Mouse (Mus musculus) liver, embryonic 14 days (tissue): ENCODE data around the gene Rhox4f. TPM values are rescaled to one million over a fixed set of nuclear protein-coding genes. Genes with fewer than 3 reads are reported as not detected.

Source experiments
- polyA plus RNA-seq: library from polyadenylated mRNA; depleted of rRNA; stranded (reverse); fragments of >200 nt; gene quantifications from 2 replicates; pipeline ENCODE4 v1.2.3, GENCODE M21; 2012; rRNA removed

Rhox4f gene
- polyA plus RNA-seq: not detected in 2 replicates

GRCm38 (mm10) chrX:37607604-37608003 is at the start of gene Rhox4f:
Gene Rhox4f (minus strand): TSS chrX:37607704.

GRCm38 (mm10) chrX:37651227-37651626 is 43.7 kb upstream of the Rhox4f start, which contains the start of gene Rhox4g:
Gene Rhox4g (minus strand): TSS chrX:37651327.

GRCm38 (mm10) chrX:37643370-37643769 is 35.9 kb upstream of the Rhox4f start, which contains the start of gene Rhox2g:
Gene Rhox2g (minus strand): TSS chrX:37643470.

DNA sequence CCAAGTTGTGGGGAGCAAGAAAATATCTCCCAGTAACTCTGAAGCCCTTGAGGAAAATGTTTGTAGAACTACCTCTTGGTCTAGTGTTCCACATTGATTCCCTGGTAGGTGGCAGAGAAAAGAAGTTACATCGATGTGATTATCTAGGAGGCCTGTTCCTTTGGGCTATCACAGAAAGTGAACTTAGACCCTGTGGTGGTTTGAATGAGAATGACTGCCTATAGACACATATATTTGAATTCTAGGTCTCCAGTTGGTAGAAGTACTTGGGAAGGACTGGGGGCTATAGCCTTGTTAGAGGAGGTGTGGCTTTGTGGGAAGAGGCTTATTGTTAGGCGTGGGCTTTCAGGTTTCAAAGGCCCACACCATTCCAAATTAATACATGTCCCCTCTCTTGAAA is 21.0 kb upstream of the Rhox4f start, which contains the start of gene Rhox3g:
Gene Rhox3g (minus strand): TSS at position 101 of the 400 bp plus-strand sequence.

GRCm38 (mm10) chrX:37580692-37581091 is 26.8 kb downstream of the Rhox4f start, which contains the start of gene Rhox3f:
Gene Rhox3f (plus strand): TSS chrX:37580992.

DNA sequence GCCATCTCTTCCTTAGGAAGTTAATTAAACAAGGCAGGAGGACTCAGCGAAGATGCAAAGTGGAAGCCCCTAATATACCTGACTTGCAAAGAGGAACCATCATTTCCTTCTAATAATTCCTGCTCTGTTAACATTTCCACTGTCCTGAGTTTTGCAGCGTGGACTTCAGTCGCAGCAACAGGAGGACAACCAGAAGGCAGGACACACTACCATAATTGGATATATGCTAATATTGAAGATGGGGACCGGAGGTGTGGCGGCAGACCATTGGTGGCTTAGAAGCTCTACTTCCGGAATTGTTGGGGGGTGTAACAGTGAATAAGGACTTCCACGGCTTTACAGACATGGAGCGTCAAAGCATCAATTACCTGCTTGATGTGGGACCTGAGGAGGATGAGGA is 36.4 kb downstream of the Rhox4f start, which contains the start of gene Rhox2f:
Gene Rhox2f (plus strand): TSS at position 301 of the 400 bp plus-strand sequence.

GRCm38 (mm10) chrX:37557112-37557511 is 50.4 kb downstream of the Rhox4f start, which contains the start of gene Rhox4e:
Gene Rhox4e (plus strand): TSS chrX:37557412.

Other genes starting within 250 kb of the Rhox4f start
- not detected in 2 replicates for gene Rhox3a2, start 227.7 kb downstream of the Rhox4f start, polyA plus RNA-seq
- gene Rhox4a2, start 216.9 kb downstream of the Rhox4f start, polyA plus RNA-seq: not detected in 2 replicates
- gene Rhox2b, start 195.6 kb downstream of the Rhox4f start, polyA plus RNA-seq: not detected in 2 replicates
- 0.02 TPM in 1 of 2 replicates, not detected in the other for gene Rhox4b, start 175.2 kb downstream of the Rhox4f start, polyA plus RNA-seq
- not detected in 2 replicates for gene Rhox2c, start 154.0 kb downstream of the Rhox4f start, polyA plus RNA-seq
- not detected in 2 replicates for gene Rhox3c, start 149.1 kb downstream of the Rhox4f start, polyA plus RNA-seq
- not detected in 2 replicates for gene Rhox4c, start 127.4 kb downstream of the Rhox4f start, polyA plus RNA-seq
- gene Rhox2d, start 114.3 kb downstream of the Rhox4f start, polyA plus RNA-seq: not detected in 2 replicates
- gene Rhox4d, start 93.3 kb downstream of the Rhox4f start, polyA plus RNA-seq: not detected in 2 replicates
- gene Rhox2e, start 77.3 kb downstream of the Rhox4f start, polyA plus RNA-seq: not detected in 2 replicates
- gene Rhox3e, start 65.7 kb downstream of the Rhox4f start, polyA plus RNA-seq: not detected in 2 replicates
- not detected in 2 replicates for gene Rhox4e, start 50.3 kb downstream of the Rhox4f start, polyA plus RNA-seq
- gene Rhox2f, start 36.3 kb downstream of the Rhox4f start, polyA plus RNA-seq: not detected in 2 replicates
- gene Rhox3f, start 26.7 kb downstream of the Rhox4f start, polyA plus RNA-seq: not detected in 2 replicates
- gene Rhox3g, start 20.9 kb upstream of the Rhox4f start, polyA plus RNA-seq: not detected in 2 replicates
- not detected in 2 replicates for gene Rhox2g, start 35.8 kb upstream of the Rhox4f start, polyA plus RNA-seq
- not detected in 2 replicates for gene Rhox4g, start 43.6 kb upstream of the Rhox4f start, polyA plus RNA-seq
- gene Rhox3h, start 61.1 kb upstream of the Rhox4f start, polyA plus RNA-seq: not detected in 2 replicates
- not detected in 2 replicates for gene Rhox2h, start 65.6 kb upstream of the Rhox4f start, polyA plus RNA-seq
- 1.4 TPM in 2 replicates for gene Rhox5, start 197.1 kb upstream of the Rhox4f start, polyA plus RNA-seq
- gene Rhox6, start 219.2 kb upstream of the Rhox4f start, polyA plus RNA-seq: 0.09 and 0.25 TPM in 2 replicates
- gene Rhox7a, start 224.0 kb upstream of the Rhox4f start, polyA plus RNA-seq: not detected in 2 replicates